Mouse (Mus musculus): ENCODE results near the gene Slc25a35.
"Not testable (repeated sequence)": the region's sequence is repeated elsewhere in the genome, so short reads cannot be mapped to it uniquely, and the experiment has no call there.

Slc25a35 gene

DNA sequence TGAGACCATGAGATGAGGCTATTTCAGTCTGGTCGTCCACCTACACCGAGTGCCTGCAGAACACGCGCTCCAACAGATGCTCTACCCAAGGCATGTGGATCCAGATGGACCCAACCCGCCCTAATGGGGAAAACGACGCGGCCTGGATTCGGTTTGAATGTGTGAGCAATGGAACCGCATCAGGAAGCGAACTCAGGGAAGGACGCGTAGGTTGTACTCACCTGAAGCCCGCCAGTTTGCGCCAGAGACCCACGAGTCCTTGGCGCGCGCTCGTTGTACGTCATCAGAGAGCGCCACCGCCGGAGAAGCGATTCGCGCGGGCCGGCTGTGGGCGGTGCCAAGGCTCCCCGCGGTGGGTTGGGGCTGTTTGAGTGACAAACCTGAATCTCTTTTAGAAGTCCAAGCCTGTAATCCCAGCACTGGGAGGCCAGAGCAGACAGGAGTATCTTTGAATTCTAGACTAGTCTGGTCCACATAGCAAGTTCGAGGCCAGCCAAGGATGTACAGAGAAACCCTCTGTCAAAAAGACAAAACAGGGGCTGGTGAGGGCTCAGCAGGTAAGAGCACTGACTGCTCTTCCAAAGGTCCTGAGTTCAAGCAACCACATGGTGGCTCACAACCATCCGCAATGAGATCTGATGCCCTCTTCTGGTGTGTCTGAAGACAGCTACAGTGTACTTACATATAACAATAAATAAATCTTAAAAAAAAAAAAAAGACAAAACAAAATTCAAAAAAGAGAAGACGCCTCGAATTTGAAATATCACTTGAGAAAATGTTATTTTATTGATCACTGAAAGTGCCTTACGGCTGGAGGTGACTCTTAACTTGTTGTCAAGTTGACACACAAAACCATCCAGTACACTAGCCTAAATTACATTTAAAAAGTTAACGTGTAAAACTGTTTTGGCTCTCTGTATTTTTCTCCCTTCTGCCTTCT, 40.5 kb downstream of the Slc25a35 start, which contains the start of gene Pfas:
Gene Pfas (minus strand): TSS at position 279 of the 940 bp plus-strand sequence.
- peak; percentile 86 to 96 for DNase-seq

DNA sequence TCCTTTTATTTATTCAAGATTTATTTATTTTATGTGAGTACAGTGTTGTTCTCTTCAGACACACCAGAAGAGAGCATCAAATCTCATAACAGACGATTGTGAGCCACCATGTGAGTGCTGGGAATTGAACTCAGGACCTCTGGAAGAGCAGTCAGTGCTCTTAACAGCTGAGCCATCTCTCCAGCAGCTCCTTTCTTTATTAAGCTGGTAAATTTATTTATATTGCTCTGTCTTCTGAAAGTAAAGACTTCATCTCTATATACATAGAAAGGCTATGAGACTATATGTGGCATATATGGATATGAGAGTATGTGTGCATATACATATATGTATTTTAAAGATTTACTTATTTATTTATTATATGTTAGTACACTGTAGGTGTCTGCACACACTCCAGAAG, 41.6 kb downstream of the Slc25a35 start:
- DNase-seq = no peak

DNA sequence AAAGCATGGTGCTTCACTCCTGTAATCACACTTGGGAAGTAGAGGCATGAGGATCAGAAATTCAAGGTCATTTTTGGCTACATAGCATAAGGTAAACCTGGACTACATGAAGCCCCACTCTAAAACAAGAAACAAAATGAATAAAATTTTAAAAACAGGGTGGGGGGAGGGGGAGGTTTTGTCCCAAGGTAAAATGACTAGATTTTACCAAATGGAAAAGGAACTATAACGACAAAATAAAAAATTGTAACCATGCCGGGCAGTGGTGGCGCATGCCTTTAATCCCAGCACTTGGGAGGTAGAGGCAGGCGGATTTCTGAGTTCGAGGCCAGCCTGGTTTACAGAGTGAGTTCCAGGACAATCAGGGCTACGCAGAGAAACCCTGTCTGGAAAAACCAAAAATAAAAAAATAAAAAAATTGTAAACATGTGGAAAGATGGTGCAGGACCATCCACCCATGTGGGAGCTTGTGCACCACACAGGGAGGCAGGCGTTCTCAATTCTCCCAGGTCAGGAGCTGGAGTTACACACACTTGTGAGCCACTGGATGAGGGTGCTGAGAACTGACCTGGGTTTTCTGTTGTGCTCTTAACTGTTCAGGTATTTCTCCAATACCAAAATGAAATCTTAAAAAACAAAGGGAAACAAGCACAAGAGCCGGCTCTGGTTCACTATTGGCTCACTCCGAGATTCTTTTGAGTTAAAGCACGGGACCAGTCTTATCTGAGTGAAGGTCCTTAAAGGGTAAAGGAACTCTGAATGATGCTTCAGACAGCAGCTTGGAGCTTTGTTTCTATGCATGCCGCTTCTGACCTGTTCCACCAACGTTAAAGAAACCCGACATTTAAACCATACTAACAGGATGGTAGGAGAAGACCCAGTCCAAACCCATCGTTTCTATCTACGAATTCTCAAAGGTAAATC, 42.7 kb downstream of the Slc25a35 start:
- no peak for DNase-seq

DNA sequence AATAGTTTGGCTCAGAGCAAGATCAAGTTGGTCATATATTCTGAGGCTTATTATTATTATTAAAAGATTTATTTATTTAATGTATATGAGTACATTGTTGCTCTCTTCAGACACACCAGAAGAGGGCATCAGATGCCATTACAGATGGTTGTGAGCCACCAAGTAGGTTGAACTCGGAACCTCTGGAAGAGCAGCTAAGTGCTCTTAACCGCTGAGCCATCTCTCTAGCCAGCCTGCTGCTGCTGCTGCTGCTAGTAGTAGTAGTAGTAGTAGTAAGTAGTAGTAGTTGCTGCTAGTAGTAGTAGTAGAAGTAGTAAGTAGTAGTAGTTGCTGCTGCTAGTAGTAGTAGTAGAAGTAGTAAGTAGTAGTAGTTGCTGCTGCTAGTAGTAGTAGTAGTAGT, 43.5 kb downstream of the Slc25a35 start:
- not testable (repeated sequence) for DNase-seq

DNA sequence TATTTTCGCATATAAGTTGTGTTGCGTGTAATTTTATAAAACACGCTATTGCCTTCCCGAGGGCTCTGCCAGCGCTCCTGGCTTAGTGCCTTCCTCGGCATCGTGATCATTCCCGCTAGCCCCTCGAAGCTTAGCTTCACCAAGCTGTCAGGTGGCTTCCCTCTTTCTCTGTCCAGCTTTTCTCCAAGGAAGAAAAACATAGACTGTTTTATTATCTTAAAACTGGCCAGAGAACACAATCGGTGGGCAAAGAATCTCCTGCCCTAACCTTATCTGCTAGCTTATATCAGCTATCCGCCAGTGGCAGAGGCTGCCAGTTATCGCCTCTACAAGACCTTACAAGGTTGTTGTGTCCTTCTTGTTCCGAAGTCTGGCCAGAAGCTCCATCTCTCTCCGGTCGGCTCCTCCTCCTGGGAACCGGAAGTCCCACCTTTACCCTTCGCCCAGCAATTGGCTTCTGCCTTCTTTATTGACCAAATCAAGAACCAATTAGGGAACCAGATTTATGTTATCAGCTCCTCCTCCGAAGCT, 44.2 kb downstream of the Slc25a35 start:
- DNase-seq = peak; percentile 92 to 95

DNA sequence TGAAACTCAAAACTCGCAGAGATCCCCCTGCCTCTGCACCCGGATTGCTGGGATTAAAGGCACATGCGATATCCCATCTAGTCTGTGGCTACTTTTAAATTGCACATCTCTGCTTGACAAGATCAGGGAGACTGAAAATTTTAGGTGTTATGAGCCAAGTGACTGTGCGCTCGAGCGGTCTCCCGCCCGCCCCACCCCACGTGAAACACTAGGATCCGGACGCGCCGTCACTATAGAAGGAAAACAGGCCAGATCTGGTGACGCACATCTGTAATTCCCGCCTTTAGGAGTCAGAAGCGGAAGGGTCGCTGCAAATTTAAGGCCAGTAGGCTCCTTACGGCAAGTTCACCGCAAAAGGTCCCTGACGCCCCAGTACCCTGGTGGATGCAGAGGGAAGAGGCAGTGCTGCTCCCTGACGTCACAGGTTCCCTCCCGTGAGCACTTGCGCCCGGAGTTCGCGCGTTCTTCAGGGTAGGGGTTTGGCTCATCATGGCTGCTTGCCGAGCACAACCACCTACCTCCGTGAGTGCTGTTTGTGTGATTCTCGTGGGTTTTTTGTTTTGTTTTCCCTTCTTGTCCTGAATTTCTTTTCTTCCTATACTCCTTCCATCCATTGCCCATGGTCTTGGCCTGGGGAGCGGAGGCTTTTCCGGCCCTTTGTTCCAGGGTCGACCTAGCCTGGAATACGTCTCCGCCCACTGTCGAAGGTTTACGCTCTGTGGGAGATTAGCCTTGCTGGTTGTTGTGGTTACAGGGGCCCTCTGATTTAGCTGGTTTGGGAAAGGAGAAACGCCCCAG, 47.9 kb downstream of the Slc25a35 start, which contains the start of gene Ctc1:
Gene Ctc1 (plus strand): TSS at position 268 of the 798 bp plus-strand sequence.
- DNase-seq = peak; percentile 91 to 93

DNA sequence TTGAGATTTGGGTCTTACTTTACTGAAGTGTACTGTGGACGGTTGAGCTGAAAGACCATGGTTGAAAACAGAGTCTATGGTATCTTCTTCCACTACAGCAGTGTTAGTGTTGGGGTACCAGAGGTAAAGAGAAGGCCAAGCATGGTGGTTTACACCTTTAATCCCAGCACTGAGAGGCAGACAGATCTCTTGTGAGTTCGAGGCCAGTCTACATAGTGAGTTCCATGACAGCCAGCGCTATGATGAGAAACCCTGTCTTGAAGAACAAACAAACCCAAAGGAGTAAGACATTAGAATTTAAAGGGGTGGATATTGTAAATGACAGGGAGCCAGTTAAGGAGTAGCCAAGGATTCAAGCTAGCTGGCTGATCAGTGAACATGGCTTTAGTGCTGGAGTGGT, 48.8 kb downstream of the Slc25a35 start:
- no peak for DNase-seq

DNA sequence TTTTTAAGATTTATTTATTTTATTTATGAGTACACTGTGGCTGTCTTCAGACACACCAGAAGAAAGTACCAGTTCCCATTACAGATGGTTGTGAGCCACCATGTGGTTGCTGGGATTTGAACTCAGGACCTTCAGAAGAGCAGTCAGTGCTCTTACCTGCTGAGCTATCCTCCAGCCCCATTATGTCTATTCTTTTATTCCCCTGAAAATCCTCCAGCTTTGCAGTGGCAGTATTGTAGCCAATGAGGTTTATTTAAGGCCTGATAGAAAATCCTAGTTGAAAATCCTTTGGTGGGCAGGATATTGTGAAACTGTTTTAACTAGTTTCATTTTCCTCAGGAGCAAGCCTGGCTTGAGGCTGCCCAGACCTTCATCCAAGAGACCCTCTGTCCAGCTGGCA, 52.8 kb downstream of the Slc25a35 start:
- no peak for DNase-seq
